Mouse (Mus musculus) right cerebral cortex, adult 18-20 months (tissue): ENCODE results near the gene Max.

ENCODE experiments used
- DNase-seq: peaks from one replicate; pipeline ENCODE4 v3.0.0; 2022; ENCODE audit warnings: mixed read lengths

The Max gene

DNA sequence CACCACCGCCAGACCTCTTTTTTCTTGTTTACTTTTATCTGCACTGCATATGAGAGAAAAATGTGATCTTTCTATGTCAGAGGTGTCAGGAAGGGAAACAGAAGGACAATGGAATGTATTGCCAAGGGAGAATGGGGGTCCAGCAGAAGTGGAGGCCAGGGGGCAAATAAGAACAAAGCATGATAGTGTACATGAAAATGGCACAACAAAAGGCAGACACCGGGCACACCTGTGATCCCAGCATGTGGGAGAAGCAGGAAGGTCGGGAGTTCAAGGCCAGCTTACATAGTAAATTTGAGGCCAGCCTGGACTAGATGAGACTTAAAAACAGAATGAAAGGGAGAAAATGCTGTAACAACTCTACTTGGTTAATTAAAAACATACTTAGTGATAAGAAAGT is 43.1 kb downstream of the Max start:
- DNase-seq, result no peak

- DNase-seq, result no peak
Measured at GRCm38 (mm10) chr12:76918113-76918512, 43.9 kb downstream of the Max start.

DNA sequence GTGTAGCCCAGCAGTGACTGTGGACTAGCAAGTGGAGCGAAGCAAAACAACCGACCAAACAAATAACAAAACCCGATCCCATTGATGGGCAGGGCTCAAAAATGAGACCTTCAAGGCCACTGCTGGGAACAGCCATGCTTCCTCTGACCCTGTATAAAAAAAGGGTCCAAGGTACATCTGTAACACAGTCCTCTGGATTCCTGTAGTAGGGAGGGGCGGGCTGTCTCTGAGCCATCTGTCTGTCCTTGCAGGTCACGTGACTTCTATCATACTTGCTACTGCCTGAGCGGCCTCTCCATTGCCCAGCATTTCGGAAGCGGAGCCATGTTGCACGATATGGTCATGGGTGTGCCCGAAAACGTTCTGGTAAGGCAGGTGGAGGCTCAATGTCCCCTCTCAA is 45.8 kb downstream of the Max start:
- no peak for DNase-seq

DNA sequence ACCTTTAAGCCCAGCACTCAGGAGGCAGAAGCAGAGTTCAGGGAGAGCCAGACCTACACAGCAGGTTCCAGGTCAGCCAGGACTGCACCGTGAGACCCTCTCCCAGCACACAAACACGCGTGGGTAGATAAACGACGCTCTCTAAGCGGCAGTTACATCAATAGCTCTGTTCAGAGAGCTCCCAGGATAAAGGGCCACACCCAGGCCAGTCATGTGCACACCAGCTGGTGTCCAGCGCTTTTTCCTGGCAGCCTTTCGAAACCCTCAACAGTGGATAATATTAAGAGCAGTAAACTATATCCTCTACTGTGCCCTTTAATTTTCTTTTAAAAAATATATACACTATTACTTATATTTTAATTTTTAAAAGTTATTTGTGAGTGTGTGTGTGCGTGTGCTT is 49.8 kb downstream of the Max start:
- DNase-seq, result no peak

DNA sequence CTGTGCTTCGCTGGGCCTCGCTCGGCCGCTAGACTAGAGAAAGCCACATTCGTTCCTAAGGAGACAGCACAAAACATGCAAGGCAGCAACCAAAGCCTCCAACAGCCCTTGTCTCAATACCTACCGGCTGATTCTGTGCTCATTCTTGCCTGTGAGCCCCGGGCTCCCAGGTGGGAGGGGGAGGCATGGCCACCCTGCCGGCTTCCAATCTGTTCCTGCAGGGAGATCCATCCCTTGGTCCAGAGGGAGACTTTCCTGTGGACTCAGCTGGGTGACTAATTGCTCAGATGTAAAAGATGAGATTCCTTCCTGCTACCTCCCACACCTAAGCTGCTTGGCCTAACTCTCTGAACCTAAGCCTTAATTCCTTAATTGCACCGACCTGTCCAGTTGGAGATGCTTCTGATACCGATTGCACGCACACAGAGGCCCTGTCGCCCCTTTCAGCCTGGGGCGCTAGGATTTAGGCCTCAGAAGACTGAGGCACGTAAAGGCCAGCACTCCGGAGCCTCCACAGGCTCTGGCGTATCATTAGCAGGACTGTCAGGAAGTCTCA is 50.8 kb downstream of the Max start:
- no peak for DNase-seq

- no peak for DNase-seq
Measured at GRCm38 (mm10) chr12:76910258-76910940, 51.6 kb downstream of the Max start.

DNA sequence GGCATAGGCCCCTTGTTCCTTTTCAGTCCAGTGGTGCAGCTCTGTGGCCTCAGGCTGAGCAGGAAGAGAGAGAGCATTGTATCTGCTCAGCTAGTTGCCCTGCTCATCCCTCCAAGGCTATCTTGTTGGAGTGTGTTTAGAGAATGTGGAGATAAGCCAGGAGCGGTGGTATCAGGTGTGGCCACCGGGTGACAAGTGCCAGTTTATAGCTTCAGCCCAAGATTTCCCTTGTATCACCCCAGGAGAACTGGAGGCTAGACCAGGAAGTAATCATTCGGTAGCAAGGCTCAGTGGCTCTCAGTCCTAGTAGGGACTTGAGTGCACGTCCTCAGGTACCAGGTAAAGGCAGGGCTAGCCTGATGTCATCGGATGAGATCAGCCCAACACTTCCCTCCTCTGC is 52.8 kb downstream of the Max start:
- DNase-seq, result no peak

DNA sequence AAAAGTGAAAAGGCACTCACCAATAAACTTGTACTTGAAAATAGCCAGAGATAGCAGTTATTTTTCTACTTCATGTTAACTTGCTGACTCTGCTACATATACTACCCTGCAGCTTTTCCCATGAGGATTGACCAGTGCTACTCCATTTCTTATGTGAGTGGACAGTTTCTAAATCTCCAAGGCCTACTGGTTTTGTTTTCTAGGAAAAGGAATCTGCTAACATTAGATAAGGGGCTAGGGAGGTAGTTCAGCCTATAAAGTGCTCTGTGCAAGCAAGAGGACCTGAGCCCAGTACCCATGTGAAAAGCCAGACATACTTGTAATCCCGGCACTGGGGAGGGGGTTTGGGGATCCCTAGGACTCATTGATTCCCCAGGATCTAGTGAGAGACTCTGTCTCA is 55.7 kb downstream of the Max start:
- DNase-seq, result no peak

DNA sequence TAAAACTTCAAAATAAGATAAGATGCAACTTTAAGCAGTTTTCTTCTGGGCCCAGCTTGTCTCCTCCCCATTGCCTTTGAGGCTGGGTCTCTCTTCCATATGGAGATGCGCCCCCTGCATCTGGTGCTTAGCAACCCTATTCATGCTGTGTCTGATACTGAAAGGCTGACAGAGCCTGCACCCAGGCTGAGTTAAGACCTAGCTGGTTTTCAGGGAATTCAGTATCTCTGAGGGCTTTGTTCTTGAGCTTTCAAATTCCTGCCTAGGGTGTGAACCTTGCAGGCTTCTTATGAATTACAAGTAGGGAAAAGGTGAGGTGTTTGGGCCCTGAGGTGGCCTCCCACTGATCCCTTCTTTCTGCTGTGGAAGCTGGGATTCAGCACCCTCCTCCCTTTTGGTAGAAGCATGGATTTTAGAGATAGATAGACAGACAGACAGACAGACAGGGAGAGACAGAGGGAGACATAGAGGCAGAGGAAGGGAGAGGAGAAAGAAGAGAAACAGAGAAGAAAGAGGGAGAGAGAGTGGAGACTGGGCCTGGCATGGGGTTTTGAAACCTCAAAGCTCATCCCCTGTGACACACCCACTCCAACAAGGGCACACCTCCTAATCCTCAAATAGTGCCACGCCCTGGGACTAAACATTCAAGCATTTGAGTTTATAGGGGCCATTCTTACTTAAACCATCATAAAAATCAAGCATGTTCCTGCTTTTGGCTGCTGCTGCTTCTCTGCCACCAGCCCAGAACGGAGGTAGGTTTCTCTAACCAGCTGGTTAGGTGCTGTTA is 60.3 kb downstream of the Max start:
- DNase-seq, result no peak

- DNase-seq, result no peak
Measured at GRCm38 (mm10) chr12:76899261-76899975, 62.6 kb downstream of the Max start.

- no peak for DNase-seq
Measured at GRCm38 (mm10) chr12:76898141-76898540, 63.9 kb downstream of the Max start.

DNA sequence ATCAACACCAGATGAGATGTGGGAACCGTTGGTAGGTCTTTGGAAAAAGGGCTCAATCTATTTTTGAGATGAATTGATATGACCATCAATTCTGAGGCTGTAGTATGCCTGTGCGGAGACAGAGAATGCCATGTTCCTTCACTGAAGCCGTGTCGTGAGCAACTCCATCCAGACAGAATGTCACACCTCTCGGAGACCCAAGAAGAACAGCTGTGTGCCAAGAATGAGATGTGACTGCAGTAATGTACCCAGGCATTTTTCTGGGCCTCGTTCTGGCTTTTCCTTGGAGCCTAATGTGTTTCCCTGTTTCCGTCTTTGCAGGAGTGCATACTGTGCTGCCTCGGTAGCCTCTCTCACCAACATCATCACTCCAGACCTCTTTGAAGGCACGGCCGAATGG is 65.0 kb downstream of the Max start:
- no peak for DNase-seq

- DNase-seq, result no peak
Measured at GRCm38 (mm10) chr12:76896566-76896965, 65.4 kb downstream of the Max start.

DNA sequence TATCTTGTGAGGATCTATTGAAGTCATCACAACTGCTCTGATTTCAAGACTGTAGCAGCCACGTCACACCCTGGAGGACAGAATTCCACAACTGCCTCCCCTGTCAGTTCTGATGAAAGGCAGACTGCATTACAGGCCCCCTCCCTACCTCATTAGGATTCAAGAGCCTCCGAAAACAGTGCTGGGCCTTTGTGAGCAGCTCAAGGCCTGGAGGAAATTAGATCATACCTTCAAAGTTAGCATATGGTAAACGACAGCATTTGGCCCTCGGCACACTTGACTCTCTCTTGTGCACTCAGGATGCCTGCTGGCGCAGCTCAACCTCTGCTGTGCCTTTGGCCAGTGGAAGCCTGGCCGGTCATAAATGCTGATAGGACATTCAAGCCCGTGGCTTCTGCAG is 66.2 kb downstream of the Max start:
- DNase-seq, result no peak

DNA sequence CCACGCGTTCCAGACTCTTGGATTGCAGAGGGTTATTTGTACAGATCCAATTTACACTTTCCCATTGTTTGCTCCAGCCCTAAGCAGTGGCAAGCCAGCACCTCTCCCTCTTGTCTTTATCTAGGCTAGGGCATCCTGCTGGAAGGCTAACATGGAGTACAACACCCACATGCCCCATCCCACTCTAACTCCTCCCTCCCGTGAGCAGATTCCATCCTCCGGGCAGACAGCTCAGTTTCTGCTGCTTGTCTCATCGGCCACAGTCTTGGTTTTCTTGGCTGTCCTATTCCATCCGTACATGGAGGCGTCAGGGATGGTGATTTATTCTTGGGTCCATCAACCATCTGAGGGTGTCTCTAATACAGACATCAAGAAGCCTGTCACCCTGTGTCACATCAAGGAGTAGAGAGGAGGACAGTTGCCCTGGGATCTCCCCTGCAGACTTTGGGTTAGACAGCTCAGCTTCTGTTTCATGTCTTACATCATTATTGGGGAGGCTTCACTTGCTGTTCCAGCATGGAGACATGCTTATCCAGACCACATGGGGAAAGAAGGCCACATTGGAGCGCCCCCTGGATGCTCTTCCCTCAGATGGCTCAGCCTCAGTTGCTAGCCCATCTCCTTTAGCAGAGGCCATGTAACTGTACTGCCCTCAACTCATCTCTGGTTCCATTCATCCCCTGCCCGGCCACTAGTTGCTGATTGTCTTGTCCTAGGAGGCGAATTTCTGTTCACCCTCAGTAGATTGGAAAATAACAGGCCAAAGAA is 67.0 kb downstream of the Max start:
- no peak for DNase-seq

DNA sequence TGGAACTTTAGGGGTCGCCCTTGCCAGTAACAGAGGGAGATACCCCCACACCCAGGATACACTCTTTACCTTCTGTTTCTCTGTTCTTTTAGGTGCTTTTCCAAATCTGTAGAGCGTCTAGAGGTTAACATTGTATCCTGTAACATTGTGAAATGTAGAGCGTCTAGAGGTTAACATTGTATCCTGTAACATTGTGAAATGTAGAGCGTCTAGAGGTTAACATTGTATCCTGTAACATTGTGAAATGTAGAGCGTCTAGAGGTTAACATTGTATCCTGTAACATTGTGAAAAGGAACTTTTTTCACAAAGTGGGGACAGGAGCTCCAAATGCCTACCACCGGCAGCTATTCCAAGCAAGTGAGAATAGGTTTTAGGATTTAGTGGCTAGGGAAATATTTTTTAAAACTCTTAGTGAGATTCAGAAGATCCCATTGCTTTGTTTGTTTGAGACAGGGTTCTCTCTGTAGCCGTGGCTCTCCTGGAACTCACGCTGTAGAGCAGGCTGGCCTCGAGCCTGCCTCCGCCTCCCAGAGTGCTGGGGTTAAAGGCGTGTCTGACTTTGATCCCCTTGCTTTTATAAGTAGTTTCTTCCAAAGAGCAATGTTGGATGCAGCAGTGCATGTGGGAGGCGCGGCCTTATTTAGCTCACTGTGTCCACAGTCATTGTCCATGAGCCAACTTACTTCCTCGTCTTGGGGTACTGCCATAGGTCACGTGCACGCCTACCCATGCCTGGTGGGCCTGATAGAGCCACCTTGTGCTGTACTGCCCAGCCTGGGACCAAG is 68.9 kb downstream of the Max start:
- no peak for DNase-seq

GRCm38 (mm10) chr12:76891160-76891559 is 70.8 kb downstream of the Max start:
- DNase-seq, result no peak

GRCm38 (mm10) chr12:76889404-76890184 is 72.4 kb downstream of the Max start:
- no peak for DNase-seq

DNA sequence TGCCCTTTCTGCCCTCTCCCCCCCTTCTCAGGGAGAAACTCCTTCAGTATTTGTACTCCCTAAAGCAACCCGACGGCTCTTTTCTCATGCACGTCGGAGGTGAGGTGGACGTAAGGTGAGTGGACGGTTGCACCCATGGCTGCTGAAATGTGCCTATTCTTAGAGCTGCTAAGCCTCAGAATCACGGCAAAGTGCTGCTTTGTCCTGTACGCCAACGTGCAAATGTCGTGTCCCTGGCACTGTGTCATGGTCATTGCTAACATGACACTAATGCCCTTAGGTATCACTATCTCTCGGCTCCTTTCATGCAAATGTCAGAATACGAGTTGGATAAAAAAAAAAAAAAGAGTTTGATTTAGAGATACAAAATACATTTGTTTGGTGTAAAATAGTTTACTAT is 74.1 kb downstream of the Max start:
- DNase-seq, result no peak
